Mouse (Mus musculus) thymus, adult 2 months (tissue): Measurements from ENCODE around the gene Eps8l1.

Experiments used
- CTCF ChIP-seq: fragments of 200-500 bp; IDR thresholded peaks from 2 replicates; pipeline ENCODE4 v1.5.1; 2012; ENCODE audit warnings: mild to moderate bottlenecking, control low read depth, low read length, moderate library complexity, borderline replicate concordance; ENCODE audit not compliant: control insufficient read depth, poor library complexity, insufficient read depth; ENCODE audit errors: extremely low read depth
- POLR2A ChIP-seq: fragments of 200-500 bp; IDR thresholded peaks from 2 replicates; pipeline ENCODE4 v1.6.1; 2012; ENCODE audit warnings: mild to moderate bottlenecking, low read length, control low read depth, moderate library complexity; ENCODE audit not compliant: control insufficient read depth, poor library complexity, insufficient read depth; ENCODE audit errors: extremely low read depth

DNA sequence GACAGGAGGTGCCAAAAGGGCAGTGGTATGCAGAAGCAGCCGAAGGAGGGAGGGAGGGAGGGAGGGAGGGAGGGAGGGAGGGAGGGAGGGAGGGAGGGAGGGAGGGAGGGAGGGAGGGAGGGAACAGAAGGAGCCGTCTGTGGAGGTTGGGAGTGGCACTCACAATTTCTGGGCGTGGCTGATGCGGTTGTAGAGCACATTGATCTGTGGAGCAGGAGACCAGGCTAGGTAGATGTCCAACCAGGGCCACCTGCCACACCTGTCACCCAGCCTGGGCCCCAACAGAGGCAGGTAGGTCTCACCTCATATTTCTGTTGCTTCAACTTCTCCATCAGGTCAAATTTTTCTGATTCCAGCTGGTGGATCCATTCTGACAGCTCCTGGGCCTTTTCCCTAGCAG lies 46.7 kb downstream of the Eps8l1 start:
- no peak for TF ChIP-seq POLR2A
- no peak for TF ChIP-seq CTCF
